Mouse (Mus musculus): ENCODE measurements around the gene Rnf149. TPM values are rescaled to one million over a fixed set of nuclear protein-coding genes. Genes with fewer than 3 reads are reported as not detected.
A peak's percentile ranks its signal among the peaks of the same experiment; 100 is the strongest.
"Not testable (repeated sequence)": the region's sequence is repeated elsewhere in the genome, so short reads cannot be mapped to it uniquely, and the experiment has no call there.

Gene Rnf149
- total and polyA plus RNA-seq, 2 experiments from 2014 or later: 14.5 to 22.3 TPM

- no peaks in the 10 kb centered on the region for H3K9me3 ChIP-seq (ENCODE audit: low read length)
- no peak overlapping the region for H3K4me2 ChIP-seq (ENCODE audit: low read depth, low read length)
- no peaks in the 10 kb centered on the region for H3K4me1 ChIP-seq (ENCODE audit: insufficient read depth, low read length)
- H3K27me3 ChIP-seq (ENCODE audit: insufficient read depth, low read length): no peaks in the 10 kb centered on the region
- 89% methylated on average over 3 of the region's 3 CpGs for WGBS
- H3K9ac ChIP-seq (replicated peaks; ENCODE audit: low read length): no peak overlapping the region
- DNase-seq (ENCODE audit: low spot score) (no peak), ATAC-seq (no peak)
- H3K4me3 ChIP-seq (ENCODE audit: low read length): no peak overlapping the region
- H3K36me3 ChIP-seq (ENCODE audit: insufficient read depth, low read length): no peaks in the 10 kb centered on the region
- TF ChIP-seq CTCF (IDR thresholded peaks at IDR 0.05; ENCODE audit: low read depth): no peak
- no peak overlapping the region for H3K27ac ChIP-seq
Measured at GRCm38 (mm10) chr1:39613061-39613460, 35.9 kb upstream of the Rnf149 start.

DNA sequence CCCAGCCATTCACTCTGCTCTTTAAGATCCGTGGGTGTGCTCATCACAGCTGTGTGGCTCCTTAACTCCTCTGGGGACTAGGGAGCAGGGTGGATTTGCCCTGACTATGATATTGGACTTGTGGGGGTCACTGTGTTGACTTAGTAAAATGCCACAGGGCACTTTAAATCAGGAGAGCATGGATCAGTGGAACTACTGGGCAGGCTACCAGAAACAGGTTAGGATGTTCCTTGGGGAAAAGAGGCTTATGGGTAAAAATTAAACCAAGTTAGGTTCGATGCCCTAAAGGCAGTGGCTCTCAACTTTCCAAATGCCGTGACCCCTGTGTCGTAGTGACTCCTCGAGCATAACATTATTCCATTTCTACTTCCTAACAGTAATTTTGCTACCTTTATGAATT, 35.3 kb upstream of the Rnf149 start:
- no peak for DNase-seq (ENCODE audit: low spot score)
- Histone ChIP-seq H3K27ac (no peak overlapping the region), H3K9ac (replicated peaks; ENCODE audit: low read length) (no peak overlapping the region), H3K36me3 (ENCODE audit: insufficient read depth, low read length) (no peaks in the 10 kb centered on the region), H3K9me3 (ENCODE audit: low read length) (no peaks in the 10 kb centered on the region), H3K4me1 (ENCODE audit: insufficient read depth, low read length) (no peaks in the 10 kb centered on the region), H3K4me3 (ENCODE audit: low read length) (no peak overlapping the region), H3K4me2 (ENCODE audit: low read depth, low read length) (no peak overlapping the region), H3K27me3 (ENCODE audit: insufficient read depth, low read length) (no peaks in the 10 kb centered on the region)
- ATAC-seq: no peak
- 80% methylated on average over 5 of the region's 5 CpGs for WGBS
- no peak for TF ChIP-seq CTCF (IDR thresholded peaks at IDR 0.05; ENCODE audit: low read depth)

- Histone ChIP-seq H3K4me2 (ENCODE audit: low read depth, low read length) (no peak overlapping the region), H3K4me1 (ENCODE audit: insufficient read depth, low read length) (no peaks in the 10 kb centered on the region), H3K4me3 (ENCODE audit: low read length) (no peak overlapping the region), H3K9me3 (ENCODE audit: low read length) (no peaks in the 10 kb centered on the region), H3K27me3 (ENCODE audit: insufficient read depth, low read length) (no peaks in the 10 kb centered on the region), H3K27ac (no peak overlapping the region), H3K36me3 (ENCODE audit: insufficient read depth, low read length) (no peaks in the 10 kb centered on the region), H3K9ac (replicated peaks; ENCODE audit: low read length) (no peak overlapping the region)
- ATAC-seq: no peak
- 78% methylated on average over 8 of the region's 8 CpGs for WGBS
- DNase-seq (ENCODE audit: low spot score): no peak
- TF ChIP-seq CTCF (IDR thresholded peaks at IDR 0.05; ENCODE audit: low read depth): no peak
Measured at GRCm38 (mm10) chr1:39608534-39608933, 31.3 kb upstream of the Rnf149 start.

GRCm38 (mm10) chr1:39602477-39602876, 25.3 kb upstream of the Rnf149 start:
- no peak overlapping the region for H3K4me2 ChIP-seq (ENCODE audit: low read depth, low read length)
- no peak for ATAC-seq

GRCm38 (mm10) chr1:39598726-39599125, 21.5 kb upstream of the Rnf149 start:
- WGBS: 36% methylated on average over 11 of the region's 11 CpGs
- H3K9ac ChIP-seq (replicated peaks; ENCODE audit: low read length): no peak overlapping the region
- no peak overlapping the region for H3K4me2 ChIP-seq (ENCODE audit: low read depth, low read length)
- H3K9me3 ChIP-seq (ENCODE audit: low read length): no peaks in the 10 kb centered on the region
- TF ChIP-seq CTCF (IDR thresholded peaks at IDR 0.05; ENCODE audit: low read depth): no peak
- ATAC-seq: peak; percentile 58; the same call in 1 of the 2 replicates
- H3K4me1 ChIP-seq (ENCODE audit: insufficient read depth, low read length): no peaks in the 10 kb centered on the region
- no peak overlapping the region for H3K27ac ChIP-seq
- DNase-seq (ENCODE audit: low spot score): peak; percentile 40
- H3K4me3 ChIP-seq (ENCODE audit: low read length): no peak overlapping the region
- H3K36me3 ChIP-seq (ENCODE audit: insufficient read depth, low read length): no peaks in the 10 kb centered on the region
- H3K27me3 ChIP-seq (ENCODE audit: insufficient read depth, low read length): no peaks in the 10 kb centered on the region

More at GRCm38 (mm10) chr1:39602477-39602876, 25.3 kb upstream of the Rnf149 start:
- H3K36me3 ChIP-seq (ENCODE audit: insufficient read depth, low read length): no peaks in the 10 kb centered on the region
- H3K4me3 ChIP-seq (ENCODE audit: low read length): no peak overlapping the region
- 97% methylated on average over 3 of the region's 3 CpGs for WGBS
- no peak for DNase-seq (ENCODE audit: low spot score)
- no peaks in the 10 kb centered on the region for H3K27me3 ChIP-seq (ENCODE audit: insufficient read depth, low read length)
- no peak for TF ChIP-seq CTCF (IDR thresholded peaks at IDR 0.05; ENCODE audit: low read depth)
- H3K9me3 ChIP-seq (ENCODE audit: low read length): no peaks in the 10 kb centered on the region
- no peak overlapping the region for H3K9ac ChIP-seq (replicated peaks; ENCODE audit: low read length)
- no peaks in the 10 kb centered on the region for H3K4me1 ChIP-seq (ENCODE audit: insufficient read depth, low read length)
- no peak overlapping the region for H3K27ac ChIP-seq

GRCm38 (mm10) chr1:39597135-39597534, 19.9 kb upstream of the Rnf149 start:
- H3K27ac ChIP-seq; DNase-seq (ENCODE audit: low spot score); H3K9ac ChIP-seq (replicated peaks; ENCODE audit: low read length); H3K9me3 ChIP-seq (ENCODE audit: low read length); H3K27me3 ChIP-seq (ENCODE audit: insufficient read depth, low read length); H3K4me2 ChIP-seq (ENCODE audit: low read depth, low read length); ATAC-seq; H3K36me3 ChIP-seq (ENCODE audit: insufficient read depth, low read length); H3K4me1 ChIP-seq (ENCODE audit: insufficient read depth, low read length); H3K4me3 ChIP-seq (ENCODE audit: low read length): not testable (repeated sequence)
- 96% methylated on average over 9 of the region's 9 CpGs for WGBS

DNA sequence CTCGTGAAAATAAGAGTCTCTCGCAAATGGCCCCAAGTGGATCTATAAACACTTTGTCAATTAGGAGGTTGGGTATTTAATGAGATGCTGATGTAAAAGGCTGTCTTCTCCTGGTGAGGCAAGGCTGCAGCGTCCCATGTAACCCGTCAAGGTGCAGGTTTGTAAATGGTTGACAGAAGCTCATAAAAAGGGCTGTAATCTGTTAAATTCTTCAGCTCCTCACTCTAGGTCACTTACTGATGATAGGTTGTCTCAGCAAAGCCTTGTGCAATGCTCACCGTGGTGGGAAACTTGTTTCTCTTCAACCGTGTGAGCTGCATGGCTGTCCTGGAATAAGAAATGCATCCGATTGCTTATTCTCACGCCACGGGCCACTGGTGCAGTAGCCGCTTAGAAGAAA, 16.6 kb upstream of the Rnf149 start:
- H3K9ac ChIP-seq (replicated peaks; ENCODE audit: low read length): no peak overlapping the region
- no peak for TF ChIP-seq CTCF (IDR thresholded peaks at IDR 0.05; ENCODE audit: low read depth)
- H3K36me3 ChIP-seq (ENCODE audit: insufficient read depth, low read length): no peaks in the 10 kb centered on the region
- no peaks in the 10 kb centered on the region for H3K9me3 ChIP-seq (ENCODE audit: low read length)
- no peaks in the 10 kb centered on the region for H3K27me3 ChIP-seq (ENCODE audit: insufficient read depth, low read length)
- 83% methylated on average over 10 of the region's 10 CpGs for WGBS
- ATAC-seq (no peak), DNase-seq (ENCODE audit: low spot score) (no peak)
- no peaks in the 10 kb centered on the region for H3K4me1 ChIP-seq (ENCODE audit: insufficient read depth, low read length)
- H3K4me2 ChIP-seq (ENCODE audit: low read depth, low read length): no peak overlapping the region
- no peak overlapping the region for H3K27ac ChIP-seq
- no peak overlapping the region for H3K4me3 ChIP-seq (ENCODE audit: low read length)
